Comparison of ENCODE assay signal across 27 mouse cellular contexts in genomic region chr2:143222326-143222725, GRCm38 (mm10).
DNase-seq lines count a peak whose midpoint lies in the region; ATAC-seq and TF ChIP-seq lines count a peak whose summit lies in the region.
"Had no signal": no experiment of that assay in that cellular context is flagged by ENCODE, and none has a peak within 500 bp of the region (broad histone marks: within the 10 kb centered on the region; RNA-seq: fewer than 3 reads in every experiment).

No protein-coding gene starts in this region.

- H3K27me3 ChIP-seq in forebrain, postnatal 0 days (ENCODE audit: insufficient read depth, low read length) = no peaks in the 10 kb centered on the region
- no peaks in the 10 kb centered on the region for H3K27me3 ChIP-seq in forebrain, embryonic 14.5 days (replicated peaks; ENCODE audit: control insufficient read depth, insufficient read depth, low read length)
- H3K27me3 ChIP-seq: embryonic facial prominence, embryonic 13.5 days; embryonic facial prominence, embryonic 15.5 days; forebrain, embryonic 12.5 days; forebrain, embryonic 15.5 days; Patski had no signal

- 0 out of 2 replicates have a peak, but pooled peaks have one; percentile 17 for ATAC-seq in forebrain, postnatal 0 days
- no peak for ATAC-seq in forebrain, embryonic 14.5 days
- ATAC-seq: activated CD4-positive, CD25-positive, alpha-beta regulatory T cell, adult 4 months; CD4-positive, CD25-positive, alpha-beta regulatory T cell, adult 4 months; forebrain, embryonic 15.5 days; Patski had no signal

- DNase-seq in forebrain, postnatal 0 days = no peak
- DNase-seq in forebrain, embryonic 14.5 days (ENCODE audit: low spot score) = no peak
- DNase-seq in frontal cortex, adult 2 months (ENCODE audit: extremely low spot score in 1 of 2, low spot score in 1 of 2) = peak; percentile 42 to 51
- DNase-seq in frontal cortex, postnatal 14 days (ENCODE audit: low spot score in 2 of 2) = no peak
- peak; percentile 83 for DNase-seq in brain, adult 2 months (ENCODE audit: low read depth, low spot score)
- no peak for DNase-seq in liver
- DNase-seq: adrenal gland, adult 8-10 months; adrenal gland, postnatal 14 days; adrenal gland, postnatal 36 days; B cell, adult 2 months; cerebellum, adult 11 months; cerebellum, adult 18-20 months; cerebellum, adult 8-10 months; cerebellum, adult 9-11 months; cerebellum, postnatal 14 days; cerebellum, postnatal 36 days; embryo, embryonic 11 days had no signal

- TF ChIP-seq CTCF in forebrain, postnatal 0 days (IDR thresholded peaks at IDR 0.05; ENCODE audit: low read depth) = no peak

- H3K36me3 ChIP-seq in forebrain, postnatal 0 days (ENCODE audit: insufficient read depth) = no peaks in the 10 kb centered on the region
- no peaks in the 10 kb centered on the region for H3K36me3 ChIP-seq in forebrain, embryonic 14.5 days (ENCODE audit: control insufficient read depth, insufficient read depth, low read length)
- H3K36me3 ChIP-seq: embryonic facial prominence, embryonic 13.5 days; embryonic facial prominence, embryonic 15.5 days; forebrain, embryonic 10.5 days; forebrain, embryonic 12.5 days; forebrain, embryonic 15.5 days; G1E had no signal

- no peak overlapping the region for H3K27ac ChIP-seq in forebrain, postnatal 0 days (ENCODE audit: low read depth, low read length)
- no peak overlapping the region for H3K27ac ChIP-seq in forebrain, embryonic 14.5 days (ENCODE audit: low read depth, low read length)
- H3K27ac ChIP-seq: embryonic facial prominence, embryonic 13.5 days; embryonic facial prominence, embryonic 15.5 days; forebrain, embryonic 10.5 days; forebrain, embryonic 12.5 days; forebrain, embryonic 15.5 days had no signal

- no peaks in the 10 kb centered on the region for H3K9me3 ChIP-seq in forebrain, postnatal 0 days (ENCODE audit: low read length)
- no peaks in the 10 kb centered on the region for H3K9me3 ChIP-seq in forebrain, embryonic 14.5 days (replicated peaks; ENCODE audit: control insufficient read depth, low read length)
- H3K9me3 ChIP-seq: embryonic facial prominence, embryonic 15.5 days; forebrain, embryonic 10.5 days; forebrain, embryonic 12.5 days; forebrain, embryonic 15.5 days had no signal

- no peak overlapping the region for H3K4me3 ChIP-seq in forebrain, postnatal 0 days (ENCODE audit: low read depth, low read length)
- H3K4me3 ChIP-seq in forebrain, embryonic 14.5 days (ENCODE audit: low read depth, low read length) = no peak overlapping the region
- H3K4me3 ChIP-seq: embryonic facial prominence, embryonic 13.5 days; embryonic facial prominence, embryonic 15.5 days; erythroblast, embryonic 14.5 days; forebrain, embryonic 10.5 days; forebrain, embryonic 12.5 days; forebrain, embryonic 15.5 days had no signal

- H3K4me2 ChIP-seq in forebrain, postnatal 0 days (ENCODE audit: low read depth) = no peak overlapping the region
- no peak overlapping the region for H3K4me2 ChIP-seq in forebrain, embryonic 14.5 days (ENCODE audit: low read length)
- H3K4me2 ChIP-seq: embryonic facial prominence, embryonic 13.5 days; embryonic facial prominence, embryonic 15.5 days; forebrain, embryonic 12.5 days; forebrain, embryonic 15.5 days had no signal

- H3K9ac ChIP-seq in forebrain, postnatal 0 days = no peak overlapping the region
- no peak overlapping the region for H3K9ac ChIP-seq in forebrain, embryonic 14.5 days (ENCODE audit: low read length)
- H3K9ac ChIP-seq: embryonic facial prominence, embryonic 13.5 days; embryonic facial prominence, embryonic 15.5 days; forebrain, embryonic 12.5 days; forebrain, embryonic 15.5 days had no signal

- 48% methylated on average over 1 of the region's 1 CpGs for WGBS in forebrain, postnatal 0 days
- 84% methylated on average over 1 of the region's 1 CpGs for WGBS in forebrain, embryonic 14.5 days

- no peaks in the 10 kb centered on the region for H3K4me1 ChIP-seq in forebrain, postnatal 0 days (ENCODE audit: insufficient read depth)
- no peaks in the 10 kb centered on the region for H3K4me1 ChIP-seq in forebrain, embryonic 14.5 days (ENCODE audit: control insufficient read depth, insufficient read depth, low read length)
- H3K4me1 ChIP-seq: embryonic facial prominence, embryonic 13.5 days; embryonic facial prominence, embryonic 15.5 days; forebrain, embryonic 10.5 days; forebrain, embryonic 12.5 days; forebrain, embryonic 15.5 days had no signal

Comparison
In these comparisons a context has a peak if more than half of its experiments do, and no peak if none do; other contexts are left out.
1. DNase-seq: peak in frontal cortex, adult 2 months (2 of 2) and brain, adult 2 months (single experiment); none in forebrain, postnatal 0 days (single experiment), forebrain, embryonic 14.5 days (single experiment), frontal cortex, postnatal 14 days (0 of 2) and liver (single experiment).